Mouse (Mus musculus): ENCODE data around the gene Plcd1. TPM values are rescaled to one million over a fixed set of nuclear protein-coding genes. Genes with fewer than 3 reads are reported as not detected.

The Plcd1 gene
- polyA plus RNA-seq, 1 experiment from 2014 or later: 21.0 TPM

DNA sequence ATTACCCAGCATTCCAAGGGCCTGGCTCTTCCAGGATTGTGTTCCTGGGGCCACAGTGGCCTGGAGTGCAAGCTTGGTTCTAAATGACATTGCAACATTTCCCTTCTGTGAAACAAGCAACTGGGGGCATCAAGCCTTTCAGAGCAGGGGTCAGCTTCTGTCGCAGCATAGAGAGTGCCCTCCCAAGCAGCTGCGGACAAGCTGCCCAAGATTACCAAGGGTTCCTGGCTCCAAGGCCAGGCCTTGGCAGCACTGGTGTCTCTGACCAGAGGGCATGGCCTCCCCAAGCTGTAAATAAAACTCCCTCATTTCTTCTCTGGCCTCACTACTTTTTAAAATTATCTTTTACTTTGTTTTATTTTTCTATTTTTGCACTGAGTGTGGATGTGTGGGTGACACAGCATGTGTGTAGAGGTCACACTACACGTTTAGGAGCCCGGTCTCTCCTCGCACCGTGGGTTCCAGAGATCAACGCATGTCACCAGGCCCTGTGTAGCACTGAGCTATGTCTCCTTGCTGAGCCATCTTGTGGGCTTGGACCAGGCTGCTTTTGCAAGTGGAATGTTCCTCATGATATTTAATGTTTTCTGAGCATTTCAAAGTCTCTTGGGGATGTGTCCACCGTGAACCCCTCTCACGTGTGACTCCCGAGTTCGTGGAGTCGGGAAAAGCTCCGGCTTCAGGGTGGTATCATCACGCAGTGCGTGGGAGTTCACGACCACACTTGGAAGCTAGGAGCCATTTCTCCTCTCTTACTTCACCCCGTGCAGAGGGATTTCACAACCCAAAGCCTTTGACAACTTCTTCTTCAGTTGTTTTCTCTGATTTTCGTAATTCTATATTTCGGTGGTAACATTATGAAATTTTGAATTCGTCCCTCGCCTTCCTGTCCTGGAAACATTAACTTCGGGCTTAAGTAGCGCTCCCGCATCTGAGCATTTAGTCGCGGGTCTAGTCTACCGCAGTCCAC, 64.8 kb downstream of the Plcd1 start:
- Histone ChIP-seq H3K9ac (replicated peaks) (no peak overlapping the region), H3K4me2 (replicated peaks) (no peak overlapping the region), H3K27ac (no peak overlapping the region), H3K27me3 (no peaks in the 10 kb centered on the region), H3K4me3 (replicated peaks) (no peak overlapping the region), H3K4me1 (replicated peaks) (peaks cover 20% of the 10 kb centered on the region), H3K9me3 (no peaks in the 10 kb centered on the region), H3K36me3 (no peaks in the 10 kb centered on the region)
- 96% methylated on average over 27 of the region's 27 CpGs for WGBS
- no peak for ATAC-seq

DNA sequence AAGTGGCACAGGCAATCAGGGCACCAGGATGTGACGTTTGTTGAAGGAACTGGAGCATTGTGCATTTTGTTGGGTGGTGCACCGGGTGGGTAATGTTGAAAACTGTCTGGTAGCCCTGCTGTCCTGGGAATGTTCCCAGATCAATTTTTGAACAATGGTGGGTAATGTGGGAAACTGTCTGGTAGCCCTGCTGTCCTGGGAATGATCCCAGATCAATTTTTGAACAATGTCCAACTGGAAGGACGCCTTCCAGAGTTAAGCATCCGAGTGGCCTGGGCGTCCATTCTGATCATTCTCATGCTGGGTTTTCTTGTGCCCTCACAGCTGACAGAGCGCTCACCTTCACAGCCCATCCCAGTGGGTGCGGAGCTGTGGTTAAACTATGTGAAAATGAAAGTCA, 66.0 kb downstream of the Plcd1 start:
- Histone ChIP-seq H3K4me3 (replicated peaks) (no peak overlapping the region), H3K27me3 (no peaks in the 10 kb centered on the region), H3K9me3 (no peaks in the 10 kb centered on the region), H3K36me3 (no peaks in the 10 kb centered on the region), H3K4me2 (replicated peaks) (no peak overlapping the region), H3K27ac (no peak overlapping the region), H3K9ac (replicated peaks) (no peak overlapping the region), H3K4me1 (replicated peaks) (peaks cover 8% of the 10 kb centered on the region)
- no peak for ATAC-seq
- 91% methylated on average over 7 of the region's 7 CpGs for WGBS

DNA sequence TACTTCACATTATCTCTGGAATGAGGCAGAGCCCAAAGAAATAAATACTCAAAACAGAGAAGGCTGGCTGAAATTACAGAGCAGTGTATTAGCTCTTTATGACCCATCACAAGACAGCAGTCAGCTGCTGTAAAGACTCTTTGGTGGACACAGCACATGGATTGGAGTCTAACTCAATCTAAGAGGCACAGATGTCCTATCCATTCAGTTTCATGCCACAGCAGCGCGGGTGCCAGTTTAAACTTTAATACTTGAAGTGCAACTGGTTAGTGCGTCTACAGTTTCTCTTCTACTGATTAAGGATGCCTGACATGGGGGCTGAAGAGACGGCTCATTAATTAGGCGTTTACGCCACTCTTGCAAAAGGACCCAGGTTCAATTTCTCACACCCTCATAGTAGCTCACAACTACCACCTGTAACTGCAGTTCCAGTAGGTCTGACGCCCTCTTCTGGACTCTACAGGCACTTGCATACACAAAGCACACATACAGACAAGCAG, 67.4 kb downstream of the Plcd1 start:
- H3K4me2 ChIP-seq (replicated peaks): no peak overlapping the region
- no peak overlapping the region for H3K4me3 ChIP-seq (replicated peaks)
- H3K4me1 ChIP-seq (replicated peaks): no peaks in the 10 kb centered on the region
- H3K9me3 ChIP-seq: no peaks in the 10 kb centered on the region
- H3K9ac ChIP-seq (replicated peaks): no peak overlapping the region
- no peaks in the 10 kb centered on the region for H3K36me3 ChIP-seq
- ATAC-seq: no peak
- no peak overlapping the region for H3K27ac ChIP-seq
- WGBS: 90% methylated on average over 7 of the region's 7 CpGs
- no peaks in the 10 kb centered on the region for H3K27me3 ChIP-seq

DNA sequence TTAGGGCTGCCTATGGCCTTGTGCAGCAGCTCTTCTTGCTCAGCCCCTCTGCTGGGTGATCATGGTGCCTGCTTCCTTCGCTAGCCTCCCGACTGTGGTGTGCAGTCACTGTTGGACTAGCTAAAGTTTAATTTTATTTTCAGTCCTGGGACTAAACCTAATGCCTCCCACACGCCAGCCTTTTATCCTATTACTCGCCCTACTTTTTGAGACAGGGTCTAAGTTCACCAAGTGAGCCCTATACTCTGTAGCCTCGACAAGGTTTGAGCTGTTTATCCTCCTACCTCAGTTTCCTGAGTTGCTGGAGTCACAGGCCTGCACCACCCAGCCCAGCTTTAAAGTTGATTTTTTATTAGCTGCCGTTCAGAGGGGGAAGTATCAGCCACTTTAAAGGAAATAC, 68.0 kb downstream of the Plcd1 start:
- Histone ChIP-seq H3K9ac (replicated peaks) (no peak overlapping the region), H3K9me3 (no peaks in the 10 kb centered on the region), H3K27ac (no peak overlapping the region), H3K4me3 (replicated peaks) (no peak overlapping the region), H3K4me2 (replicated peaks) (no peak overlapping the region), H3K36me3 (no peaks in the 10 kb centered on the region), H3K4me1 (replicated peaks) (no peaks in the 10 kb centered on the region), H3K27me3 (no peaks in the 10 kb centered on the region)
- 84% methylated on average over 6 of the region's 6 CpGs for WGBS
- no peak for ATAC-seq

DNA sequence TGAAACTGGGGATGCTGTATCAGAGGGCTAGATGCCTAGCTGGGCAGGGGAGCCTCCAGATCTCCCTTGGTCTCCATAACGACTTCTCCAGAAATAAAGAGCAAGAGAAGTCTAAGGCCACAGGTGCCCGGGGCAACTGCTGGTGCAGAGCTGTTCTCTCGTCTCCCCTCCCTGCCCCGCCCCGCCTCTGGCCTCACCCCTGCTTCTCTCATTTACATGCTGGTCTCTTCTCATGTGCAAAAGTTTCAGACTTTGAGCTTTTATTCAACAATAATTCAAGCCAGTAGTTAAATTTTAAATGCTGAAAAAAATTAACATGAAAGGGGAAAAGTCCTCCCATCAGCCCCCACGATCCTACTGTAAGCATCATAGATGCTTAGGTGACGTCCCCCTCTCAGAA, 71.6 kb downstream of the Plcd1 start:
- Histone ChIP-seq H3K36me3 (0 out of 2 replicates have a peak, but pooled peaks cover 8% of the 10 kb centered on the region), H3K4me1 (replicated peaks) (no peaks in the 10 kb centered on the region), H3K9ac (replicated peaks) (no peak overlapping the region), H3K9me3 (no peaks in the 10 kb centered on the region), H3K27ac (no peak overlapping the region), H3K27me3 (no peaks in the 10 kb centered on the region), H3K4me3 (replicated peaks) (no peak overlapping the region), H3K4me2 (replicated peaks) (no peak overlapping the region)
- 73% methylated on average over 7 of the region's 7 CpGs for WGBS
- no peak for ATAC-seq

Small RNA genes within 50 kb of the gene (microRNA-seq; reads per million reads assigned to microRNA genes)
- gene Mir26a-1: 7.6 reads per million, percentile 25 among the genes with 10 or more reads in this experiment

Other genes with a start within 250 kb of the Plcd1 start
- gene Ctdspl, start 167.0 kb downstream of the Plcd1 start, polyA plus RNA-seq (2015; fragmentation: Nextera tagmentation; extraction: Ambion mirVana): 5.2 and 6.2 TPM in 2 replicates
- gene Vill, start 40.7 kb downstream of the Plcd1 start, polyA plus RNA-seq (2015; fragmentation: Nextera tagmentation; extraction: Ambion mirVana): 4.2 and 4.4 TPM in 2 replicates
- 0.75 and 0.81 TPM in 2 replicates for gene Dlec1, start 9.0 kb upstream of the Plcd1 start, polyA plus RNA-seq (2015; fragmentation: Nextera tagmentation; extraction: Ambion mirVana)
- gene Acaa1b, start 63.6 kb upstream of the Plcd1 start, polyA plus RNA-seq (2015; fragmentation: Nextera tagmentation; extraction: Ambion mirVana): 1.4 TPM in 2 replicates
- gene Gm47289, start 65.7 kb upstream of the Plcd1 start, polyA plus RNA-seq (2015; fragmentation: Nextera tagmentation; extraction: Ambion mirVana): not detected in 2 replicates
- gene Slc22a13, start 115.6 kb upstream of the Plcd1 start, polyA plus RNA-seq (2015; fragmentation: Nextera tagmentation; extraction: Ambion mirVana): not detected in 2 replicates
- gene Oxsr1, start 228.9 kb upstream of the Plcd1 start, polyA plus RNA-seq (2015; fragmentation: Nextera tagmentation; extraction: Ambion mirVana): 13.0 and 13.7 TPM in 2 replicates
- gene Acaa1a, start 246.2 kb upstream of the Plcd1 start, polyA plus RNA-seq (2015; fragmentation: Nextera tagmentation; extraction: Ambion mirVana): 93.1 and 100 TPM in 2 replicates
- gene Myd88, start 247.9 kb upstream of the Plcd1 start, polyA plus RNA-seq (2015; fragmentation: Nextera tagmentation; extraction: Ambion mirVana): 4.5 and 4.7 TPM in 2 replicates